Mouse (Mus musculus) retina, postnatal 1 day (tissue): ENCODE results near the gene Slc12a5.

ENCODE experiments used
- DNase-seq: peaks from one replicate; pipeline ENCODE4 v3.0.0-alpha.2; 2012

Slc12a5 gene

DNA sequence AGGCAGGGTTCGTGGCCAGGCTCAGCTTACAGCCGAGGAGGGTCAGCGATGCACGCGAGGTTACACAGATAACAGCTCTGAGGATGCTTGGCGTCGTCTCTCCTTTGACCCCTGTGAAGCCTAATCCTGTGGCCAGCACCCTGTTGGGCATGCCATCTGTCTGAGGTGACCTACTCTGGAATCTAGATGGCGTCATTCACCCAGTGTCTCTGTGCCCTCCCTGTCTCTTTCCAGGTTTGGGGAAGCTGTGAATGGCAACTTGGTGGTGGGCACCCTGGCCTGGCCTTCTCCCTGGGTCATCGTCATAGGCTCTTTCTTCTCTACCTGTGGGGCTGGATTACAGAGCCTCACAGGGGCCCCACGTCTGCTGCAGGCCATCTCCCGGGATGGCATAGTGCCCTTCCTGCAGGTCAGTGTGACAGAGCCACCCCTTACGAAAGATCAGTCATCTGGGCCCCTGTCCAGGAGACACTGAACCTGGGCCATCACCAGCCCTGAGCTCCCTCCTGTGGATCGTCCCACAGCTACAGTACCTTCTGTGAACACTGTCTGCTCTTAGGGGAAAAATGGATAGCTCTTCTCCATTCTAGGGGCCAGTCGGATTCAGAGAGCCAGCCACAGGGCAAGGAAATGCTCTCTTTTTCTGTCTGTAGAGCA is 25.9 kb downstream of the Slc12a5 start:
- DNase-seq = no peak

GRCm38 (mm10) chr2:164988777-164989176 is 28.2 kb downstream of the Slc12a5 start:
- DNase-seq = no peak

DNA sequence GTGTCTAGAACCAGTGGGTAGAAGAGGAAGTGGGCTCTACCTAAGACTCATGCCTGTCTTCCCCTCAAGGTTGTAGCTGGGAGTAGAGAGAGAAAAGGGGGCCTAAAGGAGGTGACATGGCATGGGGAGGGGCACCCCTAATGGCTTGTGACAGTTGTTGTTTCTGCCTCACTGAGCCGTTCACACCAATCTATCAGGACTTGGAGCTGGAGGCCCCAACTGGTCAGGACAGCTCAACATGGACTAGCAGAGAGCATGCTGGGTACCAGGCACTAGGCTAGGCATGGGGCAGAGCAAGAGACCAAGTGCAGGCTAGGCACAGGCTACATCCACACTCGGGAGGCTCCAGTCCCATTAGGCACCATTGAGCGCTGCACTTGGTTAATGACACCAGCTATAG is 30.5 kb downstream of the Slc12a5 start:
- peak; percentile 79 for DNase-seq

- no peak for DNase-seq
Measured at GRCm38 (mm10) chr2:164991808-164992207, 31.2 kb downstream of the Slc12a5 start.

DNA sequence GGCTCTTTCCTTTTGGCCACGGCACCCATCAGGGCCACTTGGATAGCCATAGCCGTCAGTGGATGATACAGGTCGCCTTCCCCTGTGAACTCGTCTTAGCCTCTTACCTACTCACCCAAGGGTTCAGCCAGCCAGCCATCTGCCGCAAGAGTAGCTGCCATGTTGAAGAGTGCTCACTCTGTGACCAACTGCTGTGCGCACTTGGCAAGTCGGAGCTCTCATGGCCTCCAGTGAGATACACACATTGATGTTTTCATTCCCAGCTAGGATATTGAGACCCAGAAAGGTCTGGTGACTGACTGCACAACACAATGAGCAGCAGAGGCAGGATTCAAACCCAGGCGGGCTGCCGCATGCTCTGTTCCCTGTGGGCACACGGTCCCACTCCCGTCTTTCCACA is 33.6 kb downstream of the Slc12a5 start:
- no peak for DNase-seq

DNA sequence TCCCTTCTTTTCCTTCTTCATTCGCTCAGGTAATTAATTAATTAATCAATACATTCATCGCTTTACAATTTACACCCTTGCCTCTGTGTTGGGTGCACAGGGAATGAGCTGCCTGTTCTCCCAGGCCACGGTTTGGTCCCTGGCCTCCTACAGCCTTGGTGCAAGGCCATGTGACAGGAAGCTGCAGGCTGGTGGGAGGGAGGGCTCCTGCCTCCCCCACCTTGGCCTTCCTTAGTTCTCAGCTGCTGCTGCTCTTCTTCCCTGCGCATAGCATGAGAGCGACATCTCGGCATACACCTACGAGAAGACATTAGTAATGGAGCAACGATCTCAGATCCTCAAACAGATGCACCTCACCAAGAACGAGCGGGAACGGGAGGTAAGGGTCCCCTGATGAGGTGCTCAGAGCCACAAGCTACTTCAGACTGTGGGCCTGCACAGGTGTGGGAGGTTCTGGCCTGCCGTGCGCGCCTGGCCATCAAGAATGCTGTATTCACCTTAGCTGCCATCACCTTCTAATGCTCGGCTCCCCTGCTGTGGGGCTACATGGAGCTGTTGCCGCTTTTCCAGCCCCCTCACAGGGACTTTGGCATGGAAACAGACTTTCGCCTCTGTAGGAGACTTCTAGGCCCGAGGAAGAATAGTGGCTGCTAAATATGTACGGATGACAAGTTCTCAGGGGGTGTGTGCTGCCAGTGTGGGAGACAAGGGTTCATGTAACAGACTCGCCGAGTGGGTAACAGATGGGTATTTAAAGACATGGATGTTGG is 34.2 kb downstream of the Slc12a5 start:
- DNase-seq = no peak

- DNase-seq = no peak
Measured at GRCm38 (mm10) chr2:164995976-164996375, 35.4 kb downstream of the Slc12a5 start.

GRCm38 (mm10) chr2:164996848-164997720 is 36.5 kb downstream of the Slc12a5 start:
- DNase-seq = peak; percentile 31

DNA sequence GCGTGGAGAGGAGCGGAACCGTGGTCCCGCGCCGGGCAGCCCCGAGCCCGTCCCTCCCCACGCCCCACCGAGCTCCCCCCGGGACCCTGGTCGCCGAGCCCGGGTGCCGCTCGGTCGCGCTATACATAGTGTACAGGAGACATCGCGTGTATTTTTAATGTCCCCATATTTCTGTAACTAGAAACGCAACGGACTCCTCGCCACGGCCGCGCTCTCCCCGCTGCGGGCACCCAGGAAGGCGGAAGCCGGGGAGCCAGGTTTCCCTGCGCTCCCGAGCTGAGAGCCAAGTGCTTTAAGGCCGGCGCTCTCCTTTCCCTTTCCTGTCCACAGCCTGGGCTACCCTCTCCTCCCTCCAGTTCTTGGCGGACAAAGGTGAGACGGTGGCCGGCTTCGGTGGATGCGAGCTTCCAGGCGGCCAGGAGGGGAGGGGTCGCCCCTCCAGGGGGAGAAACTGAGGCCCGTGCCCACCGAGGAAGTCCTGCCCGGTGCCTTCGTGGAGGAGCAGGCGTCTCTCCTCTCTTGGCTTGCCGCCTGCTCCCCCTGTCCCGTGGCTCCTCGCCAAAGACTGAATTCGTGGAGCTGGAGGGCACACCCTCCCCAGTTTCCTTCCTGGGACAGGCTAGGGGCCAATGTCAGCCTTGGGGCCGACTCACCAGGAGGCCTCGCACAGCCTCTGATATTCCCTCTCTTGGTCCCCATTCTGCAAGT is 37.3 kb downstream of the Slc12a5 start:
- DNase-seq = peak; percentile 29

DNA sequence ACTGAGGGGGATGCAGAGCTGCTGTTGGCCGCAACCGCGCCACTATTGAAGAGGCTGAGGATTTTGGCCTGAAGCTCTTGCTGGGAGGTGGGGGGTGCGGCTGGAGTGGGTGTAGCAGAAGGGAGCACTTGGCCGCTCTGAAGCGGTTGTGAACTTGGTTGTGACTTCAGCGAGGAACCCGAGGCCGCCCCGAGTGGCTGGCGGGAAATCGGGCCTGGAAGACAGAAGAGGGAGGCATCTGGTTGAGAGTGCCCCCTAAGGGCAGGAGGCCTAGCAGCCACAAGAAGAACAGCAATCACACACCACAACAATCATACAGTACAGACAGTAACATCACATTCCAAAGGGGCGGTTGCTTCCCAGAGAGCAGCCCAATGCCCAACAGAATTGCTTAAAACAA is 41.4 kb downstream of the Slc12a5 start:
- no peak for DNase-seq

- no peak for DNase-seq
Measured at GRCm38 (mm10) chr2:165003108-165003507, 42.5 kb downstream of the Slc12a5 start.

DNA sequence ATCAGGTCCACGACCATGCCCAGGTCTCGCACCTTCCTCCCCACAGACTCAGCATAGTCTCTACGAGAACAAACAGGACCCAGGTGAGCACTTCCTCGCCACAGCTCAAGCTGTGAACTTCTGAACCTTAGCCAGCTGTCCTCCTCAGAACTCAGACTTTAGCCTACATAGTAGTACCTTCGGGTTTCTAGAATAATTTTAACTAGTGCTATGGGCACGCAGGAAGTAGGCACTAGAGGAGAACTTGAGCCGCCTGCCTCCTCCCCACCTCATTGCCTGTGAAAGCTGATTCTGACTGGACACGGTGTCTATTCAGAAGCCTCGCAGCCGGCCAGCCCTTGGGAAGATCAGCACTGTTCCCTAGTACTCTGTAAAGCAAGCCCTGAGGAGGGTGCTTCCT is 43.6 kb downstream of the Slc12a5 start:
- DNase-seq = no peak

DNA sequence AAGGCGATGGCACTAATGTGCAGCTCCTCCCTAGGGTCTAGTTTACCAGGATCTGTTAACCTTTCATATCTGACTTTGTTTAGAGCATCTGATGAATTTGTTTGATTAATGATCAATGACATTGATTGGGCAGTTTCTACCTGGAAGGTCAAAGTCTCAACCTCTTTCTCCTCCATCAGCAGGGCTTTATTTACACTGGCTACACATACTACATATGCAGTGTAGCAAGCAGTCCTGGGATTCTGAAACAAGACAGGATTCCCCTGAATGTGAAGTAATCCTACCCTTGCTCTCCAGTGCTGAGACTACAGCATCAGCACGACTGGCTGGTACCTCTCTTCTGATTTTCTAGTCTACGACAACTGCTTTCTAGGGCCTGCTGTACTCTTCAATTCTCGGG is 46.2 kb downstream of the Slc12a5 start:
- DNase-seq = no peak

- DNase-seq = no peak
Measured at GRCm38 (mm10) chr2:165007986-165008385, 47.4 kb downstream of the Slc12a5 start.

GRCm38 (mm10) chr2:165009161-165009560 is 48.6 kb downstream of the Slc12a5 start:
- DNase-seq = no peak

DNA sequence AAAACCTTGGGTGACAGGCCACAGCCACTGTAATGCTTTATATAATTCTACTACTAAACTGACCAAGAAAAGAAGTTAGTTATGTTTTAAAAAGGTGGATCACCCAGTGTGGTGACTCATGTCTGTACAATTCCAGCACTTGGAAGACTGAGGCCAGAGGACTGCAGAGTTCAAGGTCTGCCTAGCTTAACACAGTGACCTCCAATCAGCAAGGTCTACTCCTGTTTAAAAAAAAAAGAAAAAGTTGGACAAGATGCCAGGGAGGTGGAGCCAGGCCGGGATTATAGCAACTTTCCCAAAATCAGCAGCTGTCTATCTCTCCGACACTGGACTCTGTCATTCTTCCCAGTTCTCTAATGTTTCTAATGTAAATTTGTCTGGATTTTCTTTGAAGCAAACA is 49.0 kb downstream of the Slc12a5 start:
- no peak for DNase-seq

- no peak for DNase-seq
Measured at GRCm38 (mm10) chr2:165010351-165010750, 49.7 kb downstream of the Slc12a5 start.

DNA sequence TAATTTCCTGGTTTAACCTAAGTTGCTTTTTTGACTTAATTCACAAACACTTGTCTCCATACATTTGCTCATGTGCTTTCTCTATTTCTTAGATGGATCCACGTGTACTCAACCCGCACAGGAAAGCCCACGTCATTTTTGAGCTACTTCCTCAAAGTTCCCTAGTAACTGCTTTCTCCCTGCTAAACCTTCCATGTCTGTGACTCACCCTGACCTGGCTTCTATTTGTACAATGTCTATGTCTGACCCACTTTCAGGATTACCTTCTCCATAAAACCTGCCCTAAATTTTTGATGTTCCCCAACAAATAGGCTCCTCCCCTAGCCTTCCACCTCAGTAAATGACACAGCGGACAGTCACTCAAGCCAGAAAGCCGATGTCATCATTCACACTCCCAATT is 54.3 kb downstream of the Slc12a5 start:
- no peak for DNase-seq

- no peak for DNase-seq
Measured at GRCm38 (mm10) chr2:165020490-165020889, 59.9 kb downstream of the Slc12a5 start.

DNA sequence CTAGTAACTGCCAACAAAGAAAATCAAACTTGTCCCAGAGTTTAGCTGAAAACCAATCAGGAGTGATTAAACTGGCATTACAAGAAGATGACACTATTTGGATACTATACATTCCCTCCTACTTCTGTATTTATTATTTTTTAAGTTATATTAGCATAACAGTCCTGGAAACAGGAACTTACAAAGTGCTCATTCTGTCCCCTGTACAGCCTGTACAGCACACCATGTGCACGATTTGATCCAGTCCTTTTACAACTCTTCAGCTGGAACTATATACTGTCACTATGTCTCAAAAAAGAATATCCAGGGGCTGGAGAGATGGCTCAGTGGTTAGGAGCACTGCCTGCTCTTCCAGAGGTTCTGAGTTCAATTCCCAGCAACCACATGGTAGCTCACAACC is 66.6 kb downstream of the Slc12a5 start:
- no peak for DNase-seq

DNA sequence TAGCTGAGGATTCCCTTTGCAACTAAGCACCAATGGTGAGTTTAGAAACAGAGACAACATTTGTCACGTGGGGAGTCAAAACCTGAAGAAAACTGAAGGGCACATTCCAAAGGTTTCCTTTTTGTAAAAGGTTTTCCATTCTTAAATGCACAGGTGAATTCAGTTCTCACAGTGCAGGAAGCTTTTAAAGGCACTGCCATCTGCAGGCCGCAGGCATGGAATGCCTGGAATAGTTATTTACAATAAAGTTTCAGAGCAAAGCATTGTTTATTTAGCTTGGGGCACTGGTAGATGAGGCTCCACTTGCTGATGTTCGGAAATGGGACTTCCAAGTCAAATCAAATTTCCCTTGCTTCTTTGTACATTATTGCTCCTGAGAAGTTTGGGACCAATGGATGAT is 71.9 kb downstream of the Slc12a5 start:
- no peak for DNase-seq

GRCm38 (mm10) chr2:165033306-165033705 is 72.7 kb downstream of the Slc12a5 start:
- no peak for DNase-seq
